Comparison of ENCODE assay signal across 20 mouse cellular contexts in the genomic region with DNA sequence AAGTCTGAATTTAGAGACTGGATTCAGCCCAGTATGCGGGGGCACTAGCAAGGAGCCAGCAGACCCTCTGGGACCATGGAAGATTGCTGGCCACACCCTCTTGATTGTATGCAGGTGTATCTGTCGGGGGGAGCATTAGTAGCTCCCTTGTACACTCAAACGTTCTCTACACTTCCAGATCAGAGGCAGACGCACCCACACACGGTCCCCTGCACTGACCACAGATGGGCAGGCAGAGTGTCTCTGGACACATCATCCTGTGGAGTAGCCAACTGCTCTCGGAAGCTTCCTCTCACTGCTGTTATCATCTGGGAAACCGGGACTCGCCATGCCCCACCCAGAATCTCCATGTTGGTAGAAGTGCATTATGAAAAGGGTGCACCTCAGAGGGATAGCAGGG.
DNase-seq lines count a peak whose midpoint lies in the region; ATAC-seq lines count a peak whose summit lies in the region.
"Had no signal": no experiment of that assay in that cellular context is flagged by ENCODE, and none has a peak within 500 bp of the region (broad histone marks: within the 10 kb centered on the region; RNA-seq: fewer than 3 reads in every experiment).

No protein-coding gene starts in this region.

- H3K9me3 ChIP-seq in forebrain, embryonic 10.5 days: peaks cover 9% of the 10 kb centered on the region
- no peaks in the 10 kb centered on the region for H3K9me3 ChIP-seq in forebrain, embryonic 12.5 days
- H3K9me3 ChIP-seq in kidney, embryonic 15.5 days (replicated peaks): no peaks in the 10 kb centered on the region; the same call in 1 of the 2 replicates
- no peaks in the 10 kb centered on the region for H3K9me3 ChIP-seq in neural tube, embryonic 12.5 days
- H3K9me3 ChIP-seq in neural tube, embryonic 15.5 days (replicated peaks): no peaks in the 10 kb centered on the region
- H3K9me3 ChIP-seq in neural tube, embryonic 14.5 days (ENCODE audit: control insufficient read depth, low read length): no peaks in the 10 kb centered on the region
- H3K9me3 ChIP-seq: embryonic facial prominence, embryonic 12.5 days had no signal

- H3K4me1 ChIP-seq in forebrain, embryonic 10.5 days: peaks cover 33% of the 10 kb centered on the region
- H3K4me1 ChIP-seq in forebrain, embryonic 12.5 days: peaks cover 10% of the 10 kb centered on the region; the same call in 1 of the 2 replicates
- H3K4me1 ChIP-seq in kidney, embryonic 15.5 days: peaks cover 26% of the 10 kb centered on the region
- H3K4me1 ChIP-seq in neural tube, embryonic 12.5 days: peaks cover 13% of the 10 kb centered on the region
- peaks cover 9% of the 10 kb centered on the region; the same call in 1 of the 2 replicates for H3K4me1 ChIP-seq in neural tube, embryonic 15.5 days
- 0 out of 2 replicates have a peak, but pooled peaks cover 7% of the 10 kb centered on the region for H3K4me1 ChIP-seq in neural tube, embryonic 14.5 days (ENCODE audit: control insufficient read depth, insufficient read depth, low read length)

- ATAC-seq in forebrain, embryonic 12.5 days (ENCODE audit: low FRiP score): no peak
- ATAC-seq in kidney, embryonic 15.5 days (replicated peaks; ENCODE audit: low FRiP score): peak; percentile 22; the same call in 1 of the 2 replicates
- peak; percentile 23; the same call in 1 of the 2 replicates for ATAC-seq in neural tube, embryonic 12.5 days (ENCODE audit: low FRiP score, low read depth)
- no peak for ATAC-seq in neural tube, embryonic 15.5 days (ENCODE audit: low FRiP score)
- ATAC-seq in neural tube, embryonic 14.5 days (ENCODE audit: low read depth): no peak; the same call in 1 of the 2 replicates
- no peak for ATAC-seq in erythroid progenitor cell, adult 5-6 weeks (replicated peaks; ENCODE audit: low FRiP score, poor library complexity, severe bottlenecking)
- ATAC-seq: activated CD4-positive, CD25-positive, alpha-beta regulatory T cell, adult 4 months had no signal

- H3K4me2 ChIP-seq in forebrain, embryonic 12.5 days: no peak overlapping the region
- no peak overlapping the region for H3K4me2 ChIP-seq in kidney, embryonic 15.5 days
- no peak overlapping the region for H3K4me2 ChIP-seq in neural tube, embryonic 12.5 days (replicated peaks)
- H3K4me2 ChIP-seq in neural tube, embryonic 15.5 days: no peak overlapping the region
- H3K4me2 ChIP-seq in neural tube, embryonic 14.5 days (ENCODE audit: low read depth, low read length): no peak overlapping the region
- H3K4me2 ChIP-seq: embryonic facial prominence, embryonic 12.5 days had no signal

- H3K27me3 ChIP-seq in forebrain, embryonic 10.5 days (ENCODE audit: poor library complexity, severe bottlenecking): peaks cover 6% of the 10 kb centered on the region; the same call in 1 of the 2 replicates
- 0 out of 2 replicates have a peak, but pooled peaks cover 6% of the 10 kb centered on the region for H3K27me3 ChIP-seq in forebrain, embryonic 12.5 days
- H3K27me3 ChIP-seq in kidney, embryonic 15.5 days: no peaks in the 10 kb centered on the region
- H3K27me3 ChIP-seq in neural tube, embryonic 12.5 days (replicated peaks): no peaks in the 10 kb centered on the region
- H3K27me3 ChIP-seq in neural tube, embryonic 15.5 days (replicated peaks): no peaks in the 10 kb centered on the region
- H3K27me3 ChIP-seq in neural tube, embryonic 14.5 days (ENCODE audit: control insufficient read depth, insufficient read depth, low read length): no peaks in the 10 kb centered on the region
- H3K27me3 ChIP-seq: embryonic facial prominence, embryonic 12.5 days had no signal

- DNase-seq in forebrain, embryonic 10.5 days (ENCODE audit: extremely low spot score, low spot score): no peak
- no peak for DNase-seq in kidney, adult 8-10 months
- DNase-seq: adrenal gland, postnatal 14 days; cerebellum, adult 9-11 months; kidney, postnatal 10 days; layer of hippocampus, adult 9-11 months; liver; lung, postnatal 14 days; thymus, adult 18-20 months had no signal

- 85% methylated on average over 8 of the region's 8 CpGs for WGBS in forebrain, embryonic 10.5 days
- WGBS in forebrain, embryonic 12.5 days: 87% methylated on average over 8 of the region's 8 CpGs
- WGBS in kidney, embryonic 15.5 days: 57% methylated on average over 8 of the region's 8 CpGs
- 78% methylated on average over 8 of the region's 8 CpGs for WGBS in neural tube, embryonic 12.5 days
- 74% methylated on average over 8 of the region's 8 CpGs for WGBS in neural tube, embryonic 15.5 days
- 83% methylated on average over 8 of the region's 8 CpGs for WGBS in neural tube, embryonic 14.5 days

- no peak overlapping the region for H3K9ac ChIP-seq in forebrain, embryonic 12.5 days
- no peak overlapping the region for H3K9ac ChIP-seq in kidney, embryonic 15.5 days
- H3K9ac ChIP-seq in neural tube, embryonic 12.5 days: no peak overlapping the region
- H3K9ac ChIP-seq in neural tube, embryonic 15.5 days (replicated peaks): no peak overlapping the region
- no peak overlapping the region for H3K9ac ChIP-seq in neural tube, embryonic 14.5 days (replicated peaks; ENCODE audit: low read depth, low read length)
- H3K9ac ChIP-seq: embryonic facial prominence, embryonic 12.5 days had no signal

- H3K4me3 ChIP-seq in forebrain, embryonic 10.5 days: no peak overlapping the region
- no peak overlapping the region for H3K4me3 ChIP-seq in forebrain, embryonic 12.5 days (replicated peaks)
- H3K4me3 ChIP-seq in kidney, embryonic 15.5 days (replicated peaks): no peak overlapping the region
- no peak overlapping the region for H3K4me3 ChIP-seq in neural tube, embryonic 12.5 days
- H3K4me3 ChIP-seq in neural tube, embryonic 15.5 days (replicated peaks): no peak overlapping the region
- H3K4me3 ChIP-seq in neural tube, embryonic 14.5 days (ENCODE audit: low read depth, low read length): no peak overlapping the region
- H3K4me3 ChIP-seq: embryonic facial prominence, embryonic 12.5 days; erythroblast, embryonic 14.5 days; heart, embryonic 10.5 days; left cerebral cortex, adult 2 months had no signal

- peak overlapping the region; percentile 69 for H3K27ac ChIP-seq in forebrain, embryonic 10.5 days
- no peak overlapping the region for H3K27ac ChIP-seq in forebrain, embryonic 12.5 days
- peak overlapping the region; percentile 32; the same call in 1 of the 2 replicates for H3K27ac ChIP-seq in kidney, embryonic 15.5 days
- no peak overlapping the region for H3K27ac ChIP-seq in neural tube, embryonic 12.5 days
- H3K27ac ChIP-seq in neural tube, embryonic 15.5 days (replicated peaks): no peak overlapping the region
- H3K27ac ChIP-seq in neural tube, embryonic 14.5 days (ENCODE audit: low read depth, low read length): 0 out of 2 replicates have a peak overlapping the region, but pooled peaks have one; percentile 22
- H3K27ac ChIP-seq: heart, embryonic 10.5 days; left cerebral cortex, adult 2 months had no signal

- no peaks in the 10 kb centered on the region for H3K36me3 ChIP-seq in forebrain, embryonic 10.5 days (replicated peaks)
- H3K36me3 ChIP-seq in forebrain, embryonic 12.5 days (replicated peaks): no peaks in the 10 kb centered on the region
- H3K36me3 ChIP-seq in kidney, embryonic 15.5 days: no peaks in the 10 kb centered on the region
- H3K36me3 ChIP-seq in neural tube, embryonic 12.5 days: no peaks in the 10 kb centered on the region
- H3K36me3 ChIP-seq in neural tube, embryonic 15.5 days: no peaks in the 10 kb centered on the region
- no peaks in the 10 kb centered on the region for H3K36me3 ChIP-seq in neural tube, embryonic 14.5 days (ENCODE audit: control insufficient read depth, insufficient read depth, low read length)
- H3K36me3 ChIP-seq: embryonic facial prominence, embryonic 12.5 days; heart, embryonic 10.5 days had no signal

Comparison
In these comparisons a context has a peak if more than half of its experiments do, and no peak if none do; other contexts are left out.
1. H3K27ac ChIP-seq: peak in forebrain, embryonic 10.5 days (single experiment), kidney, embryonic 15.5 days (single experiment) and neural tube, embryonic 14.5 days (single experiment); none in forebrain, embryonic 12.5 days (single experiment), neural tube, embryonic 12.5 days (single experiment) and neural tube, embryonic 15.5 days (single experiment).
2. ATAC-seq: peak in kidney, embryonic 15.5 days (single experiment) and neural tube, embryonic 12.5 days (single experiment); none in forebrain, embryonic 12.5 days (single experiment), neural tube, embryonic 15.5 days (single experiment), neural tube, embryonic 14.5 days (single experiment) and erythroid progenitor cell, adult 5-6 weeks (single experiment).